Mouse (Mus musculus) forebrain, embryonic 10.5 days (tissue): Measurements from ENCODE around the gene Ankrd34b. TPM values are rescaled to one million over a fixed set of nuclear protein-coding genes. Genes with fewer than 3 reads are reported as not detected.

ENCODE experiments used
- DNase-seq: peaks from one replicate; pipeline ENCODE4 v3.0.0-alpha.2; 2017; ENCODE audit warnings: low spot score; ENCODE audit errors: extremely low spot score
- H3K27ac ChIP-seq: fragments of 300-500 bp; sonication (generic); 2 replicates; pipeline ENCODE4 v1.5.1; 2016; ENCODE audit warnings: mild to moderate bottlenecking
- H3K27me3 ChIP-seq: fragments of 300-500 bp; sonication (generic); 2 replicates; pipeline ENCODE4 v1.6.1; 2016; ENCODE audit warnings: mild to moderate bottlenecking; ENCODE audit not compliant: poor library complexity, severe bottlenecking
- H3K36me3 ChIP-seq: fragments of 300-500 bp; sonication (generic); replicated peaks from 2 replicates; pipeline ENCODE4 v1.6.1; 2016; ENCODE audit warnings: mild to moderate bottlenecking, moderate library complexity
- H3K4me1 ChIP-seq: fragments of 300-500 bp; sonication (generic); 2 replicates; pipeline ENCODE4 v1.6.1; 2016
- H3K4me3 ChIP-seq: fragments of 300-500 bp; sonication (generic); 2 replicates; pipeline ENCODE4 v1.5.1; 2016; ENCODE audit warnings: mild to moderate bottlenecking, moderate library complexity
- H3K9me3 ChIP-seq: fragments of 300-500 bp; sonication (generic); 2 replicates; pipeline ENCODE4 v1.6.1; 2016; ENCODE audit warnings: mild to moderate bottlenecking, moderate library complexity
- WGBS: fragments of 180-500 bp; shearing (Covaris S2); methylation state at CpG from one replicate; pipeline ENCODE4 v1.1.7; 2016; 5-methylcytosine and 5-hydroxymethylcytosine counted together
- polyA plus RNA-seq: library from polyadenylated mRNA; unstranded; fragments of >200 nt; fragmentation: Nextera tagmentation; extraction: Ambion mirVana; gene quantifications from 2 replicates; pipeline ENCODE4 v1.2.1, GENCODE M21; 2016

Gene Ankrd34b
- polyA plus RNA-seq = 0.05 TPM in 2 replicates

- Histone ChIP-seq H3K27ac (peak within 1 kb of the TSS; percentile 51; the same call in 1 of the 2 replicates), H3K27me3 (peaks cover 70% of the 10 kb centered on the region)
- WGBS = under 1% methylated on average over 54 of the region's 54 CpGs
Measured at GRCm38 (mm10) chr13:92425758-92426264, at the start of gene Ankrd34b. TSS of gene Ankrd34b (plus strand) at chr13:92425896.

GRCm38 (mm10) chr13:92387367-92387766, 38.3 kb upstream of the Ankrd34b start:
- 91% methylated on average over 3 of the region's 3 CpGs for WGBS
- no peak for DNase-seq
- H3K27ac ChIP-seq = no peak overlapping the region
- H3K4me3 ChIP-seq = no peak overlapping the region
- H3K27me3 ChIP-seq = no peaks in the 10 kb centered on the region
- H3K4me1 ChIP-seq = no peaks in the 10 kb centered on the region
- H3K9me3 ChIP-seq = no peaks in the 10 kb centered on the region
- H3K36me3 ChIP-seq = peaks cover 48% of the 10 kb centered on the region

More at GRCm38 (mm10) chr13:92425758-92426264, at the start of gene Ankrd34b:
- peak; percentile 36 for DNase-seq
- Histone ChIP-seq H3K4me1 (peaks cover 18% of the 10 kb centered on the region), H3K9me3 (no peaks in the 10 kb centered on the region), H3K36me3 (no peaks in the 10 kb centered on the region), H3K4me3 (peak within 1 kb of the TSS; percentile 74)

DNA sequence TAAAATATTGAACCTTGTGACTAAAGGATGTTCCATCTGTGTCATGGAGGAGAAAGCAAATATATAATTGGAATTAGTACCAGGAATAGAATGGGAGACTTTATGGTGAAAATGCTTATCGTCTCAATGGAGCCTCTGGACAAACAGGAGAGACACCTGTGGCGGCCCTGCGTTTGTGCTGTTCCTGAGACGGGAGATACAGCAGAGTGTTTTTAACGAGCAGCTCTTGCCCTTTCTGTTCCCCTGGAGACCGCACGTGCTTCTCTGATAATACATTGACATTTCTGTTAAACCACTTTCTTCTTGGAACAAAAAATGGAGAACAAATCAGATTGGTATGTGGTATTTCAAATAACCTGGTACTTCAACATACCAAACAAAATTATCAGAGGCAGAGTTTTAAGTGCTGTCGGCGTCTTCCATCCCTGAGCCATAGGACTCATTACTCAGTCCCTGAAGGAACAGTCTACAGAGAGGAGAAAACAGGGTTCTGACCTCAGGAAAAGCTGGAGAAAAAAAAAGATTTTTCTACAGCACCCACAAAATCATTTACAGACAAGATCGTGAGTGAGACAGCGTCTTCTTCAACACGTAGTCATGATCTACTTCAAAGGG, 32.5 kb upstream of the Ankrd34b start:
- WGBS = 89% methylated on average over 12 of the region's 12 CpGs
- H3K27me3 ChIP-seq = no peaks in the 10 kb centered on the region
- DNase-seq = no peak
- H3K36me3 ChIP-seq = no peaks in the 10 kb centered on the region
- no peak overlapping the region for H3K27ac ChIP-seq
- H3K9me3 ChIP-seq = no peaks in the 10 kb centered on the region
- H3K4me1 ChIP-seq = no peaks in the 10 kb centered on the region
- no peak overlapping the region for H3K4me3 ChIP-seq

GRCm38 (mm10) chr13:92398491-92399384, 27.0 kb upstream of the Ankrd34b start:
- Histone ChIP-seq H3K4me1 (no peaks in the 10 kb centered on the region), H3K36me3 (no peaks in the 10 kb centered on the region), H3K27me3 (no peaks in the 10 kb centered on the region), H3K4me3 (no peak overlapping the region), H3K9me3 (no peaks in the 10 kb centered on the region), H3K27ac (no peak overlapping the region)
- DNase-seq = no peak
- 77% methylated on average over 11 of the region's 11 CpGs for WGBS

DNA sequence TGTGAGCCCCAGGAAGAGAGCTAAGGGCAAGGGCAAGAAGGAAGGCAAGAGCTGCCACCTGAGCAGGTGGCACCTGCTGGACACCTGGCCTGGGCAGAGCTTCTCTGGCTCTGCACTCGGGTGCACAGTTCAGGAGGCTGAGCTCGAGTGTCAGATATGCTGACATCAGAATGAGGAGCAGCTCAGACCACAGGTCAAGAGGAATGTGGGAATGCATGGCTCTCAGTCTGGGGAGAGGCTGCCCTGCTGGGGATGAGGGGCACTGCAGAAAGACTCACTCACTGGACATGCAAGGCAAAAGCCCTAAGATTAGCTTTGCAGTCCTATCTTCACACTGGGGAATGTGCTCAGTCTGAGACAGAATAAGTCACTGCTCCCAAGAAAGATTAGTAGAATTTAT, 23.6 kb upstream of the Ankrd34b start:
- Histone ChIP-seq H3K9me3 (no peaks in the 10 kb centered on the region), H3K27ac (no peak overlapping the region), H3K4me1 (no peaks in the 10 kb centered on the region), H3K36me3 (no peaks in the 10 kb centered on the region), H3K4me3 (no peak overlapping the region), H3K27me3 (no peaks in the 10 kb centered on the region)
- WGBS = 66% methylated on average over 2 of the region's 2 CpGs
- DNase-seq = no peak

- no peak for DNase-seq
- 84% methylated on average over 3 of the region's 3 CpGs for WGBS
- Histone ChIP-seq H3K4me3 (no peak overlapping the region), H3K36me3 (no peaks in the 10 kb centered on the region), H3K27ac (no peak overlapping the region), H3K4me1 (no peaks in the 10 kb centered on the region), H3K9me3 (no peaks in the 10 kb centered on the region), H3K27me3 (no peaks in the 10 kb centered on the region)
Measured at GRCm38 (mm10) chr13:92403496-92403895, 22.2 kb upstream of the Ankrd34b start.

GRCm38 (mm10) chr13:92410486-92410885, 15.2 kb upstream of the Ankrd34b start:
- no peak overlapping the region for H3K27ac ChIP-seq
- WGBS = 87% methylated on average over 2 of the region's 2 CpGs
- no peaks in the 10 kb centered on the region for H3K27me3 ChIP-seq
- no peak overlapping the region for H3K4me3 ChIP-seq
- no peaks in the 10 kb centered on the region for H3K9me3 ChIP-seq
- no peak for DNase-seq
- no peaks in the 10 kb centered on the region for H3K36me3 ChIP-seq
- no peaks in the 10 kb centered on the region for H3K4me1 ChIP-seq

DNA sequence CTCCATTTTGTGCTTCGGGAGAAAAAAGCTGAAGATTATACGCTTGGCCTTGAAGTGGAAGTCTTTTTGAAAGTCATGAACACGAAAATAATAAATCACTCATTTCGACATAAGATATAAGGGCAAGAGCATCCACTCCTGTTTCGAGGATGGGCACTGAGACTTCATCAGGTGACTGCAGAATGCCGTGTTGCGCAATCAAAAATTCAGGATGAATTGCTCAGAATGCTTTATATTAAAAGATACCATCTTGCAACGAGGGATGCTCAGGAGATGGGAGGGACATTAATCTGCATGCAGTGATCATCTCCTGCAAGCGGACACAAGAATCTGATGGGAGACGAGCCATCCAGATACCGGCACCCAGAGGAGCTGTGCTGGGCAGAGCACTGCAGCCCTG, 6.1 kb upstream of the Ankrd34b start:
- 91% methylated on average over 11 of the region's 11 CpGs for WGBS

DNA sequence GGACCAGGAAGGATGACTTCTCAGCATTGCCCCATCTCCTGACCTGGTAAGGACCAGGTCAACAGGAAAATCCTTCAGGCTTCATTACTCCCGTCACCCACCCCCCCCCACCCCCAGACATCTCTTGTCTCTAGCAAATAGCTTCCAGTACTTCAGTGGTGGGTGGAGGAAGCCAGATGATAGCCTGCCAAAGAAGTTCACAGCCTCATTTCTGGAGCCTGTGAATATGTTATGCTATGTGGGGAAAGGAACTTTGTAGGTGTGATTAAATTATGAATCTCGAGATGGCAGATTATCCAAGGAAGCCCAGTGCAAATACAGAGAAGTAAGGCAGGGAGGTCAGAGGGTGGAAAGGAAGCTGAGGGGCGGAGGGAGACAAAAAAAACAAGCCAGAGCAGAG, 2.0 kb upstream of the Ankrd34b start:
- H3K9me3 ChIP-seq = no peaks in the 10 kb centered on the region
- no peak overlapping the region for H3K27ac ChIP-seq
- no peak overlapping the region for H3K4me3 ChIP-seq
- 56% methylated on average over 3 of the region's 3 CpGs for whole genome bisulfite sequencing
- DNase-seq = no peak
- H3K27me3 ChIP-seq = peaks cover 67% of the 10 kb centered on the region
- peaks cover 18% of the 10 kb centered on the region for H3K4me1 ChIP-seq
- H3K36me3 ChIP-seq = no peaks in the 10 kb centered on the region

More for the DNA sequence above, 6.1 kb upstream of the Ankrd34b start:
- DNase-seq = no peak
- Histone ChIP-seq H3K9me3 (no peaks in the 10 kb centered on the region), H3K27ac (no peak overlapping the region), H3K27me3 (peaks cover 26% of the 10 kb centered on the region), H3K4me1 (no peaks in the 10 kb centered on the region), H3K36me3 (no peaks in the 10 kb centered on the region), H3K4me3 (no peak overlapping the region)

DNA sequence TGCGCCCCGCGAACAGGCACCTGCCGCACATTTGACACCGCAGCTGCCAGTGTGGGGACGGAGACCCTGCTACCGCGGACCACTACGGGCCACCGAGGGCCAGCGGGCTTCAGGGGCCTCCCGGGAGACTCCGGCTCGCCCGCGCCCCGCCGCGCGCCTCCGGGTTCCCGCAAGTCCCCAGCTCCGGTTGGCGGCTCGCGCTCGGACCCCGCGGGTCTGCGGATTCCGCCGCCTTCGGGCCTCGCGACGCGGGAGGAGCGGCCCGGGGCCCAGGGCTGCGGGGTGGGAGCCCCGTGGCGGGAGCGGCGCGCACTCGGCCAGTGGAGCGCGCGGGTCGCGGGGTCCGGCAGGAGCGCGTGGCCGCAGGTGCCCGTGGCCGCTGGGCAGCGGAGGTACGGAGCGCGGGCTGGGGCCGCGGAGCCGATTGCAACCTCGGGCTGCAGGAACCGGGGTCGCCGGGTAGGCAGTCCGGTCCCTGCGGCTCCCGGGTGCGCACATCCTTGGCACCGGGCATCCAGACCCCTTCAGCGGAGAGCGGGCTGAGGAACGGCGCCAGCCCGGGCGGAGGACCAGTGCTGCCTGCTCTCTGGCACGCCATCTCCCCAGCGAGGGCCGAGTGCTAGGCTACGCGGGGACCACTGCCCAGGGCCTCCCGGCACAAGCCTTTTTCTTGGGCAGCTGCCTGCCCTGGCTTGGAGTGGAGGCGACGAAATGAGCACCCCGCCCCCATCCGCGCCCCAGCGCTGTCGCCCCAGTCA, 777 bp downstream of the Ankrd34b start:
- peak overlapping the region; percentile 74 for H3K4me3 ChIP-seq
- no peaks in the 10 kb centered on the region for H3K9me3 ChIP-seq
- no peaks in the 10 kb centered on the region for H3K36me3 ChIP-seq
- peak overlapping the region; percentile 51; the same call in 1 of the 2 replicates for H3K27ac ChIP-seq
- peak; percentile 36 for DNase-seq
- peaks cover 70% of the 10 kb centered on the region for H3K27me3 ChIP-seq
- peaks cover 18% of the 10 kb centered on the region for H3K4me1 ChIP-seq
- WGBS = under 1% methylated on average over 92 of the region's 92 CpGs

DNA sequence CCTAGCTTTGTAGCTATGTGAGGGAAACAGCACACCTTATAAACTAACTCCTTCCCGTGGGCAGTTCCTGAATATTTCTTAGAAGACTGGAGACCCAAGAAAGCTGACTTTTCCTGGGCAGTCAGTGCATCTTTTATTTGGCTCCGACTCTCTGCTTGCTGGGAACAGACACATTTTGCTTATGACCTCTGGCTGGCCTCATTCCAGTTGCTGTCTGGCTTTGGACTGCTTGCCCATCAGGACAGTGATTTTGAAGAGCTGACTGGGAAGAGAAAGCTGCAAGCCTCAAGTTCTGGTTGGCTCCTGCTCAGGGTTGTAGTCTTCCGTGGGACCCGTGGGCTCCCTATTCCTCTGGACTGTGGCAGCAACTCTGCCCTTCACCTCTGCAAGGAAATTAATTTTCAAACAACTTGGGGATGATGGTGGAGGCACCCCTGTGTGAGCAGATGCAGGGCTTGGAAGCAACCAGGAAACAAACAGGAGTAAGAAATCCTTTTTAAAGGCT, 1.7 kb downstream of the Ankrd34b start:
- peaks cover 70% of the 10 kb centered on the region for H3K27me3 ChIP-seq
- H3K9me3 ChIP-seq = no peaks in the 10 kb centered on the region
- no peak overlapping the region for H3K27ac ChIP-seq
- H3K4me1 ChIP-seq = peaks cover 18% of the 10 kb centered on the region
- WGBS = 48% methylated on average over 4 of the region's 4 CpGs
- H3K4me3 ChIP-seq = peak overlapping the region; percentile 74; the same call in 1 of the 2 replicates
- H3K36me3 ChIP-seq = no peaks in the 10 kb centered on the region
- peak; percentile 14 for DNase-seq

- no peaks in the 10 kb centered on the region for H3K9me3 ChIP-seq
- H3K27ac ChIP-seq = no peak overlapping the region
- no peaks in the 10 kb centered on the region for H3K27me3 ChIP-seq
- WGBS = 94% methylated on average over 10 of the region's 10 CpGs
- no peaks in the 10 kb centered on the region for H3K4me1 ChIP-seq
- no peaks in the 10 kb centered on the region for H3K36me3 ChIP-seq
- H3K4me3 ChIP-seq = no peak overlapping the region
- no peak for DNase-seq
Measured at GRCm38 (mm10) chr13:92438656-92439055, 13.0 kb downstream of the Ankrd34b start.
